Mouse (Mus musculus) layer of hippocampus, postnatal 14 days (tissue): ENCODE results near the gene Arl15. TPM values are rescaled to one million over a fixed set of nuclear protein-coding genes. Genes with fewer than 3 reads are reported as not detected.

Experiments used
- DNase-seq, 2 experiments: peaks; one replicate each; pipeline ENCODE4 v3.0.0; 2021 to 2022; ENCODE audit warnings: low spot score in 2 of 2, mixed read lengths in 1 of 2
- total RNA-seq, 2 experiments: library from RNA; stranded (reverse); gene quantifications; 2 replicates each; pipeline ENCODE4 v1.2.3; 2021

The Arl15 gene
- total RNA-seq, 2 experiments from 2014 or later: 49.2 to 52.8 TPM

- no peak for DNase-seq
Measured at GRCm38 (mm10) chr13:114051151-114051850, 257.0 kb downstream of the Arl15 start.

- DNase-seq: no peak
Measured at GRCm38 (mm10) chr13:114052426-114053205, 258.3 kb downstream of the Arl15 start.

DNA sequence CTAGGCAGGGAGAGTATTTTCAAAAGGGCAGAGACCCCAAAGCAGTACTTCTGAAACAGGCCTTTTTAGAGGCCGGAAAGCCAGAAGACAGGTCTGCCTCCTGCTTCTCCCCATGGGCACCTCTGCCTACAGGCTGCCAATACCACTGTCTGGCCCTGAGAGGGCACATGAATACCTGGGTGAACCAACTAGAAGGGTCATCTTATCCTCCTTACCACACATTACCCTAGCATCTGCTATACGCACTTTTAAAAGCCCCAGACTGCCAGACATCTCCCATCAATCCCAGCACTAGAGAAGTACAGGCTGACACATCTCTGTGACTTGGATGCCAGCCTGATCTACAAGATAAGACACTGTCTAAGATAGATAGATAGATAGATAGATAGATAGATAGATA lies 259.0 kb downstream of the Arl15 start:
- DNase-seq: no peak

DNA sequence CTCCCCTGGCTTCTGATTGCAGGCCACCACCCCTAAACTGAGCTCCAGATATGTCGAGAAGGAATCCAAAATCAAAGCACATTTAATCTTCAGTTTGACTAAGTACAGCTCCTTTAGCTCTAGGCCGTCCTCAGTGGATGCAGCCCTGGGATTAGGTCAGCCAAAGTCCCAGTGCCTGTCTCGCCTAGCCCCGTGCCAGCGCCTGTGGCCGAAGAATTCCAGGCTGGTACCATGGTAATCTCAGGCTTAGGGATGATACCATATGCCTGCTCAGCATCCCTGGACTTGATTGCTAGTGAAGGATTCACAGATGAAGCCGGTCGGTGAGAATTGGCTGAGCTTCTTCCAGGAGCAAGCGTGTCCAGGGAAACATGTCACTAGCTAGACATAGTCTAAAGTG lies 261.4 kb downstream of the Arl15 start:
- no peak for DNase-seq

- no peak for DNase-seq
Measured at GRCm38 (mm10) chr13:114060258-114060657, 266.0 kb downstream of the Arl15 start.

DNA sequence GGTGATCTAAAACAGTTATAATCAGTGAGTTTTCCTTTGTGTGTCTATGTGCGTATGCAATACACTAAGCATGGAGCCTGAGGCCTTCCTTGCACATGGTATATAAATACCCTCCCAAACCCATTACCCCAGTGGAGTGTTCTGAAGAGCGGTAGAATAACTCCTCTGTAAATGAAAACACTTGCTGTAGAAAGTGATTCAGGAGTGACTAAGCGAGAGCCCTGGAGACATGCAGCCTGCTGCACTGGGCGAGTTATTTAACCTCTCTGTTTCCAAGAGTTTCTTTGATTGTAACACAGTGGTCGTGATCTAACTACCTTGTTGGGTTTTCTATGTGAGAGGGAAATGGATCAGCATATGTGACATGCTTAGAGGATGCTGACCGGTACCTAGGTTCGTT lies 266.9 kb downstream of the Arl15 start:
- no peak for DNase-seq

DNA sequence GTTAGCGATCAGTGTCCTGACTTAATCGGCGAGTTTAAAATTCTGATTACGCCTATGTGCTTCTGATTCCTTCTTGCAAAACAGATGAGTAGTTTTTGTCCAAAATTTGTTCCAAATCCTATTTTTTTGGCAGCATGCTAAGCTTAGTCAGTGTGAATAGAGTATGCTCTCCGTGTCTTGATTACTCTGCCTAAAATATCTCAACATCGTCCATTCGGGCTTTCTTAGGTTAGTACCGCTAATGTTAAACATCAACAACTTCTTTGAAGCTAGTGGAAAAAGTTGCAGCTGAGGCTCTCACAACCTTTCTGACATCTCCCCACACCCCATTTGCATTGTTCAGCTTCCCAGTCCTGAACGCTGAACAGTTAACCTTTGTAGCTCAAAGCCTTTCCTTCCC lies 269.8 kb downstream of the Arl15 start:
- peak in 1 of 2 experiments; percentile 28 for DNase-seq

DNA sequence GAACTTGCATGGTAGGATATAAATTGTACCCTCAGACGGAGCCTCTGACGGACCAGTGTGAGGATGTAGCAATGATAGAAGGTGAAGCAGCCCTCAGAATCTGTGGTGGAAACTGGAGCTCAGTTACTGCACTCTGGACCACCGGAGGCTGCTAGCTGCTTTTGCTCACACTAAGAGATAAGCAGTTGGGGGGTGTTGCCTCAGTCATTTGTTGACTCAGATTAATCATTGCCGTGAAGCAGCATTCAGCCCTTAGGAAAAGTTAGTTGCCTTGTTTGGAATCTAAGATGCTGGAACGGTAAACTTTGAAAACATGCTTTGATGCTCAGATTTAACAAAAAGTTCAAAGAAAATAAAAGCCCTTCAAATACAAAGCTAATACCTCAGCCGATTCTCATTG lies 270.7 kb downstream of the Arl15 start:
- no peak for DNase-seq

GRCm38 (mm10) chr13:114068421-114068820 lies 274.1 kb downstream of the Arl15 start:
- DNase-seq: no peak

- DNase-seq: no peak
Measured at GRCm38 (mm10) chr13:114071439-114071838, 277.1 kb downstream of the Arl15 start.

- DNase-seq: no peak
Measured at GRCm38 (mm10) chr13:114074471-114074870, 280.2 kb downstream of the Arl15 start.

- peak in 1 of 2 experiments; percentile 62 for DNase-seq
Measured at GRCm38 (mm10) chr13:114075724-114076384, 281.5 kb downstream of the Arl15 start.

DNA sequence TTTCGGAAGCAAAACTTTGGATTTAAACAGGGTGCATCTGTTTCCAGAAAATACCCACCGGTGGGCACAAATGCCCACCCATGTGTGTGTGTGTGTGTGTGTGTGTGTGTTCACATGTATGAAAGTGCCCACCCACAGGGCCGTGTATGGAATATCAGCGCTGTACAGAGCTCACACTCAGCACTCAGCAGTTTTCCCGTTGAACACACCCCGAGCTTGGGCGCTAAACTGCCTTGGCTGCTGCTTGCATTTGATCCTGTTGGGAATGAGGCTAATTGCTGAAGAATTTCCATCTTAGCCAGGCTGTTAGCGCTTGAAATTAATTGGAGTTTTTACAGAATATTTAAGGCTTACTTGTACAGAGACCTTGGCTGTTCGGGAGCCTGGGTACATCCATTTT lies 282.9 kb downstream of the Arl15 start:
- no peak for DNase-seq

- DNase-seq: no peak
Measured at GRCm38 (mm10) chr13:114077584-114078270, 283.4 kb downstream of the Arl15 start.

- DNase-seq: no peak
Measured at GRCm38 (mm10) chr13:114078851-114079250, 284.5 kb downstream of the Arl15 start.

DNA sequence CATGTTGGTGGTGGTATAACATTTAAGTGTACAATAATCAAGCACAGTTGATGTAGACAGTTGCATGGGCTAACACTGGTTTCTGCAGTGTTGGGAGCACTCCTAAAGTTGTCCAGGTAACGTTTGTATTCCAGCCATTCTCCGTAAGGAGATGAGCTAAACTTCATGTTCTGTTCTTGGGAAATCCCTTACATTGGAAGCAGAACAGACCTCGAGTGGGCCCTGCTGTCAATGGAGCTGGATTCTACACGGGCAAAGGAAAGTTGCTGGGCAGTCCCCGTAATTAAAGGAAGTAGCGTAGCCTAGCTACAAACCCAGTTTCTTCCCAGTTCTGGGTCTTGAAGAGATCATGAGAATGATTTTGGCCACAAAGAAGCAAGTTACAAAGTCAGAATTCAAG lies 285.4 kb downstream of the Arl15 start:
- DNase-seq: no peak

DNA sequence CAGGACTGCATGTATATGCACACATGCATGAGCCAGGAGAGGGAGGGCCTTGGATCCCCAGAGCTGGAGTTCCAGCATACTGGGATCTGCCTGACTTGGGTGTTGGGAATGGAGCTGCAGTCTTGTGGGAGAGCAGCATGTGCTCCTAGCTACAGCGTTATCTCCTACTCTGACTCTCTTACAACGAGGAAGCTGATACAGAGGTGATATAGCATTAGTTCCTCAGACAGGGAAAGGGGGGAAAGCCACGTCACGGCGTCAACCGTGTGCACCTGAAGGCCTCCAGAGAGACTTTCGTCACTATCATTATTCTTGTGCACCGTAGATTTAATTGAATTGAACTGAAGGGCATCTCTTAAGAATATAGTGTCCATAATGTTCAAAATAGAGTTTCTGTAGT lies 286.2 kb downstream of the Arl15 start:
- no peak for DNase-seq

GRCm38 (mm10) chr13:114083570-114084138 lies 289.3 kb downstream of the Arl15 start:
- DNase-seq: no peak

DNA sequence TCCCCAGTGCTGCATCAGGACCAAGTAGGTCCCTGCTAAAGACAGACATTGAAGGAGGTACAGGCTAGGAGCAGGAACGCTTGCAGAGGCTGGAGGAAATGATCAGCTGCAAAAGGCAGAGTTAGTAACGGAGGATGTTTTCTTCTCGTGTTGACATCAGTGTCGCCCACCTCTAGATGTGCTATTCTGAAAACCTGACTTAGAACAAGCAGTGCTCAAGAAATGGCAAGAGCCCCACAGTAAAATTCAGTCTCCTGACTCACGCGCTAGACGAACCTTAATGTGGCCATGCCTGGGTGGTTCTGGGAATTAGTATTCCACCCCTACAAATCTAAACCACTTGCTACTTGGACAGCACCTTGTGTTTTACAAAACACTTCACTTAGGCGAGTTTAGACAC lies 291.1 kb downstream of the Arl15 start:
- no peak for DNase-seq

GRCm38 (mm10) chr13:114086325-114086724 lies 292.0 kb downstream of the Arl15 start:
- no peak for DNase-seq

DNA sequence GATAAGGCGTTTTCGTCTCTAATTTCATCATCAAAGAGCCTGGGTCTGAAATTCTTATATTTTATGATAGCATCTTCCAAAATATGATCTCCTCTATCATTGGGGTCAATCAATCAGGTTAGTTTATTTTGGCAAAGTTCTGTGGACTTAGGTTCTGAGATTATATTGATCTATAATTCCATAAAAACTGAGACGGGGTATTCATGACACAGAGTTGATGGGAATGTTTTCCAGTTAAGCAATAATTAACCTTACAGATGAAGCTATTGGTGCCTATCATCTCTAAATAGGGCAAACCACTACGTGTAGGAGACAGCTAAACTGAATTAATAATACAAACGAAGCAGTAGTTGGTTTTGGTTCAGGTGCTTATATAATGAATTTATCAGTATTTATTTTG lies 292.5 kb downstream of the Arl15 start:
- no peak for DNase-seq
